Mouse (Mus musculus) ES-Bruce4 (cell line): Measurements from ENCODE around the gene Cdhr2.

ENCODE experiments used
- CTCF ChIP-seq: IDR thresholded peaks from one replicate; pipeline ENCODE4 v1.8.1; 2011; ENCODE audit warnings: low read depth, low read length
- EP300 ChIP-seq: IDR thresholded peaks from 2 replicates; pipeline ENCODE4 v1.6.1; 2011; ENCODE audit warnings: low read depth, low read length; ENCODE audit not compliant: insufficient read depth
- POLR2A ChIP-seq: IDR thresholded peaks from one replicate; pipeline ENCODE4 v1.8.1; 2011; ENCODE audit warnings: low read length; ENCODE audit not compliant: insufficient read depth

GRCm38 (mm10) chr13:54680184-54680853 lies 20.9 kb upstream of the Cdhr2 start:
- TF ChIP-seq CTCF (no peak), EP300 (no peak), POLR2A (no peak)
